Comparison of ENCODE assay signal across 7 mouse cellular contexts in genomic region chr7:66199391-66199831, GRCm38 (mm10).
A peak's percentile ranks its signal among the peaks of the same experiment; 100 is the strongest.
DNase-seq lines count a peak whose midpoint lies in the region; ATAC-seq lines count a peak whose summit lies in the region.

No protein-coding gene starts in this region.

- no peak overlapping the region for H3K4me2 ChIP-seq in embryonic facial prominence, embryonic 13.5 days
- no peak overlapping the region for H3K4me2 ChIP-seq in heart, embryonic 15.5 days
- no peak overlapping the region for H3K4me2 ChIP-seq in limb, embryonic 13.5 days (replicated peaks)

- no peak for ATAC-seq in embryonic facial prominence, embryonic 13.5 days (ENCODE audit: insufficient number of reproducible peaks, insufficient read depth, low FRiP score, low TSS enrichment, low read depth)
- no peak; the same call in 1 of the 2 replicates for ATAC-seq in heart, embryonic 15.5 days (replicated peaks; ENCODE audit: insufficient number of reproducible peaks, insufficient read depth, low FRiP score, low read depth)
- ATAC-seq in limb, embryonic 13.5 days (ENCODE audit: low FRiP score, low read depth): 0 out of 2 replicates have a peak, but pooled peaks have one; percentile 41
- no peak for ATAC-seq in cerebellum, adult (ENCODE audit: insufficient number of reproducible peaks, low FRiP score, low TSS enrichment)

- 0 out of 2 replicates have a peak overlapping the region, but pooled peaks have one; percentile 41 for H3K27ac ChIP-seq in embryonic facial prominence, embryonic 13.5 days
- H3K27ac ChIP-seq in heart, embryonic 15.5 days: peak overlapping the region; percentile 49
- peak overlapping the region; percentile 69; the same call in 1 of the 2 replicates for H3K27ac ChIP-seq in limb, embryonic 13.5 days

- no peak overlapping the region for H3K9ac ChIP-seq in embryonic facial prominence, embryonic 13.5 days
- H3K9ac ChIP-seq in heart, embryonic 15.5 days: no peak overlapping the region
- H3K9ac ChIP-seq in limb, embryonic 13.5 days: no peak overlapping the region

- DNase-seq in spleen, postnatal 10 days (ENCODE audit: low spot score in 2 of 2): peak; percentile 56
- DNase-seq in spleen, postnatal 14 days (ENCODE audit: low spot score in 2 of 2): no peak
- peak; percentile 50 for DNase-seq in right cerebral cortex, postnatal 14 days

- H3K36me3 ChIP-seq in embryonic facial prominence, embryonic 13.5 days: no peaks in the 10 kb centered on the region
- H3K36me3 ChIP-seq in heart, embryonic 15.5 days: no peaks in the 10 kb centered on the region
- no peaks in the 10 kb centered on the region for H3K36me3 ChIP-seq in limb, embryonic 13.5 days

- WGBS in embryonic facial prominence, embryonic 13.5 days: 65% methylated on average over 5 of the region's 5 CpGs
- 70% methylated on average over 5 of the region's 5 CpGs for WGBS in heart, embryonic 15.5 days
- WGBS in limb, embryonic 13.5 days: 66% methylated on average over 5 of the region's 5 CpGs

- no peak overlapping the region for H3K4me3 ChIP-seq in embryonic facial prominence, embryonic 13.5 days
- no peak overlapping the region for H3K4me3 ChIP-seq in heart, embryonic 15.5 days
- H3K4me3 ChIP-seq in limb, embryonic 13.5 days: no peak overlapping the region

- peaks cover 31% of the 10 kb centered on the region for H3K4me1 ChIP-seq in embryonic facial prominence, embryonic 13.5 days
- H3K4me1 ChIP-seq in heart, embryonic 15.5 days (replicated peaks): peaks cover 68% of the 10 kb centered on the region
- H3K4me1 ChIP-seq in limb, embryonic 13.5 days: peaks cover 40% of the 10 kb centered on the region

- no peaks in the 10 kb centered on the region for H3K9me3 ChIP-seq in embryonic facial prominence, embryonic 13.5 days
- no peaks in the 10 kb centered on the region for H3K9me3 ChIP-seq in heart, embryonic 15.5 days (replicated peaks)
- H3K9me3 ChIP-seq in limb, embryonic 13.5 days: no peaks in the 10 kb centered on the region

- no peaks in the 10 kb centered on the region for H3K27me3 ChIP-seq in embryonic facial prominence, embryonic 13.5 days
- no peaks in the 10 kb centered on the region for H3K27me3 ChIP-seq in heart, embryonic 15.5 days
- no peaks in the 10 kb centered on the region for H3K27me3 ChIP-seq in limb, embryonic 13.5 days

Comparison
In these comparisons a context has a peak if more than half of its experiments do, and no peak if none do; other contexts are left out.
1. DNase-seq: peak in spleen, postnatal 10 days (2 of 2) and right cerebral cortex, postnatal 14 days (single experiment); none in spleen, postnatal 14 days (0 of 2).
2. Peak in every context shown above with its lines, with median percentiles within 50 percentile points of each other: H3K27ac ChIP-seq.